Mouse (Mus musculus) C2C12 (cell line): ENCODE measurements around the gene Gm44790.

Experiments used
- CTCF ChIP-seq: IDR thresholded peaks from one replicate; pipeline ENCODE4 v1.5.1; 2011; ENCODE audit not compliant: control insufficient read depth, insufficient read depth, insufficient read length
- MAX ChIP-seq: IDR thresholded peaks from one replicate; pipeline ENCODE4 v1.6.1; 2011; ENCODE audit warnings: mild to moderate bottlenecking, control low read depth
- MYOD1 ChIP-seq: IDR thresholded peaks from one replicate; pipeline ENCODE4 v1.6.1; 2011; ENCODE audit warnings: low read depth; ENCODE audit not compliant: control insufficient read depth, insufficient read length
- MYOG ChIP-seq: IDR thresholded peaks from one replicate; pipeline ENCODE4 v1.6.1; 2011; ENCODE audit not compliant: control insufficient read depth, insufficient read length; ENCODE audit errors: extremely low read depth
- USF1 ChIP-seq: IDR thresholded peaks from one replicate; pipeline ENCODE4 v1.6.1; 2011; ENCODE audit warnings: low read depth, mild to moderate bottlenecking, control low read depth, moderate library complexity

DNA sequence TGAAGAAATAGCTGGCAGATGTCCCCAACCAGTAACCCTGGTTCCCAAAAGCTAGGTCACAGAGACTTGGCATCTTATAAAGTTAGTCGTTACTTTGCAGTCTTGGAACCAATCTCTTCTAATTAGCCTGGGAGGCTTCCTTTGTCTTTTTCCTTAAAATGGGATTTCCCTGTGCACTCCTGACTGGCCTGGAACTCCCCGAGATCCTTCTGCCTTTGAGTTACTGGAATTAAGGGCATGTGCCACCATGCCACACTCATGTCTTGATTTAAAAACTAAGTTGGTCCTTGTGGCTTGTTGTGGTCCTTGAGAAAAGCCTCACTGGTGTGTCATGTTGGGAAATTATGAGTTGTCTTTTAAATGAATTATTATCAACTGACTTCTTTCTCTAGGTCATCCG lies 48.1 kb upstream of the Gm44790 start:
- TF ChIP-seq CTCF (no peak), MYOD1 (no peak), MYOG (no peak), MAX (no peak), USF1 (no peak)
